Mouse (Mus musculus) brain, embryonic 14.5 days (tissue): ENCODE results near the gene Ccdc88c. TPM values are rescaled to one million over a fixed set of nuclear protein-coding genes. Genes with fewer than 3 reads are reported as not detected.
A peak's percentile ranks its signal among the peaks of the same experiment; 100 is the strongest.

Experiments used
- DNase-seq: peaks from one replicate; pipeline ENCODE4 v3.0.0-alpha.2; 2011; ENCODE audit warnings: low read depth
- CTCF ChIP-seq: fragments of 200-500 bp; IDR thresholded peaks from 2 replicates; pipeline ENCODE4 v1.5.1; 2012; ENCODE audit warnings: inconsistent platforms, mild to moderate bottlenecking, moderate library complexity, borderline replicate concordance; ENCODE audit not compliant: insufficient read depth, insufficient read length; ENCODE audit errors: extremely low read depth
- POLR2A ChIP-seq: fragments of 200-500 bp; IDR thresholded peaks from 2 replicates; pipeline ENCODE4 v1.6.1; 2012; ENCODE audit warnings: mild to moderate bottlenecking, inconsistent platforms, borderline replicate concordance; ENCODE audit not compliant: poor library complexity, insufficient read depth, insufficient read length, severe bottlenecking; ENCODE audit errors: extremely low read depth
- polyA plus RNA-seq: library from polyadenylated mRNA; depleted of rRNA; stranded (reverse); fragments of >200 nt; gene quantifications from 2 replicates; pipeline ENCODE4 v1.2.3, GENCODE M21; 2012

The Ccdc88c gene
- polyA plus RNA-seq, 1 experiment: 31.6 TPM

DNA sequence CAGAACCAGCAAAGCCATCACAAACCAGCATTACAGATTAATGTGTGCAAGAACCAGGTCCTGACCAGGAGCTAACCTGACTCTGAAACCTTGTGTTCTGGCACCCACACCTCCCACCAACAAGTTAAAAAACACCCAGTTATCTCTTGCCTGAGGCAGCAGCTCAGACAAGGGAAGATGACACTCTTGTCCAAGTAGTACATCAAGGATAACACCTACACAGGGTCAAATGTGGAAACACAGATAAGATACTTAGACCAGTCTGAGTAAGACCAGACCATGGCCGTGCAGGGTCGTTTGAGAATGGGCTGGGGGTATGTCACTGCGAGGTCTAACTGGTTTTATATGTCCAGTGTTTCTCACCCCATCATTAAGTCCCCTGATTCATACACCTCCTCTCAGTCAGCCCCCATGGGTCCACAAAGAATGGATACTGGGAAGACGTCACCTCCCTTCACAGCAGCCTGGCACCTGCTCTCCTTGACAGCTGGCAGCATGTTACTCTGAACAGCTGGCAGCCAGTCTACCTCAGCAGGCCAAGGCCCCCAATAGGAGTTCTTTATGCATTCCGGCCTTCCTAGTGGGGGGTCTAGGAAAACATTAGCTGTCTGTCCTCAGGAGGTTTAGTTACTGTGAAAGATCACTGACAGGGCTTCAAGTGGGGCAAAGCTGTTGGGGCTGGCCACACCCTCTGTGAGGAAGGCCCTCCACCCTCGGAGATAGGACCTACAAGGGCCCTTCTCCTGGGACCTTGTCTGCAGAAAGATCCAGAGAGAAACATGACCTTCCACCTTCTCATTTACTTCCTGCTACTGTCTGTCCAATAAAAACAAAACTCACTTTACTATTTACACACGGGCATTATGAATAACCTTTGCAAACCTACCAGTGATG lies 29.5 kb downstream of the Ccdc88c start:
- DNase-seq: no peak
- no peak for TF ChIP-seq CTCF
- no peak for TF ChIP-seq POLR2A

DNA sequence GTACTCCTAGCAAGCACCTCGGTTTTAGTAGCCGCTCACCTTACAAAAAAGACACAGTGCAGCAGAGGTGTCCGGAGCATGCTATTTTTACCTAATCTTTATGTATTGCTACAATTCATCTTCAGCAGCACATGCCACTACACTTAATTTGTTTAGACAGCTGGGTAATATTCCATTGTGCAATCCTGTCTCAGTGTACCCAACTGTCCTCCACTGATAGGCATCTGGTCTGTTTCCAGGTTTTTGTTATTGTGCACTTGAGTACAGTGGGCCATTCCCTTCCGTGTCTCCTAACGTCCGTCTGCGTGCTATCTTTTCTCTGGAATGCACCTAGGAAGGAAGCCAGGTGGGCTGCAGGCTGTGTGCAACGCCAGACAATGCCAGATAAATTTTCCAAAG lies 30.3 kb downstream of the Ccdc88c start:
- TF ChIP-seq CTCF (no peak), POLR2A (no peak)
- no peak for DNase-seq

DNA sequence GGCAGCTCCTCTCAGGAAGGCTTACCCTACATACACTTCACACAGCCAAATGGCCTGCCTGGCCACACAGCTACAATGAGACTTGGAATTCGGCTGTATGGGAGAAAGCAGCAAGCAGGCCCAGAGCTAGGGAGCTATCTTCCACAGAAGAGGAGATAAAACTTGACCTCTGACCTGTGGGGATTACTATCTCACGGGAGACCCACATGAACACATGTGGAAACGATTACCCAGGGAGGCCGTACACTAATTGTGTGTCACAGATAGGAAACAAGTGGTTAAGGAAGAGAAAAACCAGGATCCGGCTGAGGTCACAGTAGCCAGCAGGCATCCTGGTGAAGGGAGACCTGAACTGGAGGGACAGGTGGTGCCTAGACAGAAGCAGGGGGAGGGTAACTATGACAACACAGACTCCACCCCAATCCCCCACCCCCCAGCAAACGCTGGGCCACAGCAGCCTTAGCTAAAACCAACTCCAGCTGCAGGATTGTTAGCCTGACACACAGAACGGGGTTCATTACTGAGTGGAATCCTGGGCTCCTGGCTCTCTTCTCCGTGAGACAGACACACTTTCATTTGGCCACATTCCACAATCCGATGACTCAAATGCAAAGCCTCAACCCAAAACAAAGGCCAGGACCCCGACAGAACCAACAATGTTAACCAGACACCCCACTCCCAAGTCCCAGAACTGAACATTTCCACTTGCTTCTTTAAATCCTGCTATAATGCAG lies 30.9 kb downstream of the Ccdc88c start:
- no peak for TF ChIP-seq POLR2A
- TF ChIP-seq CTCF: no peak
- DNase-seq: no peak

DNA sequence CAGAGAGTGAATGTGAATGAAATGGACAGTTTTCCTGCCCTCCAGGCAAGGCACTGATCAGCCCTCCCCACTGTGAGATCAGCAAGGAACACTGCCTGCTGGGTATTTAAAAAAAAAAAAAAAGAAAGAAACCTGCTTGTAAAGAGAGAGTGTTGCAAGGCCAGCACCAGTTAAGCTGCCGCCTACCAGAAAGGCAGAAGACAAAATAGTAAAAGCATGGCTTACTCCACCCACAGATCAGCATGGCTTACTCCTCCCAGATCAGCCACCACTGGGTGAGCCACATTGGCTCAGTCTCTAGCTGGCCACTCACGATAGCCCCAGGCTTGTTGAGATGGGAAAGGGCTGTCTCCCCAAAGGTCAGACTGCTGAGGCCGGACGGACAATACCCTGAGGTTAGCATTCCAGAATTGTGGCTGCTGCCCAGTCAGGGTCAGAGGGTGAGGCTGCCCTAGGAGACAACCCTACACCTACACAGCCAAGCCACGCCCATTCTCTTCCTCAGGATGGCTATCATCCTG lies 32.4 kb downstream of the Ccdc88c start:
- no peak for TF ChIP-seq POLR2A
- no peak for TF ChIP-seq CTCF
- DNase-seq: no peak

DNA sequence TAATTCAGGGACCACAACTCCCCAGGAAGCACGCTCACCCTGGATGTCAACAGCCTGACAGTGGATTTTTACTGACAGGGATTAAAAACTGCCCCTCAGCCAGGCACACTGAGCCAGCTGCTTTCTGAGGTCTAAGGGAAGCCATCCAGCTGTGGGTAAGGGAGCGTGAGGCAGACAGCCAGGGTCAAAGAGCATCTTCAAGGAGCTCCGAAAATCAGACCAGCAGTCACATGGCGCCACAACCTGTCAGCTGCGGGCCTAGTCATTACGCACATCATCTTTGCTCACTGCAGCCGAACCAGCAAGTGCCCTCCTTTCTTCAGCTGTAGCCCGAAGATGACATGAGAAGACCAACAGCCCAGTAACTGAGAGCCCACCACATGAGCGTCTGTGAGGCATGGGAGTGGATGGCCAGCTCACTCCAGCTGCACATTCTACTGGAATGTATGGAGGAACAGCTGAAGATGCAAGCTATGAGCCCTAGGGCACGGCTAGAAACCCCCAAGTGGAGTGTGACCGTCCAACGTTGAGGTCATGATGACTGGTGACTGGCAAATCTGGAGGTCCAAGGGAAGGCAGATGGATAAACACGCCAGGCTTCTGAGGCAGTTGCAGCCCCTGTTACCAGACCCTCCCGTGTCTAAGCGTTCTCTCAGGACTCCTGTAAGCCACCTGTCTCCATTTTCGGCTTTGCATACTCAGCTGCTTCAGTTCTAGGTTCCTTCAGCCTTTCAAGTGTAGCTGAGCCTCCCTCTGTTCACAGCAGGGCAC lies 33.1 kb downstream of the Ccdc88c start:
- TF ChIP-seq POLR2A (no peak), CTCF (no peak)

DNA sequence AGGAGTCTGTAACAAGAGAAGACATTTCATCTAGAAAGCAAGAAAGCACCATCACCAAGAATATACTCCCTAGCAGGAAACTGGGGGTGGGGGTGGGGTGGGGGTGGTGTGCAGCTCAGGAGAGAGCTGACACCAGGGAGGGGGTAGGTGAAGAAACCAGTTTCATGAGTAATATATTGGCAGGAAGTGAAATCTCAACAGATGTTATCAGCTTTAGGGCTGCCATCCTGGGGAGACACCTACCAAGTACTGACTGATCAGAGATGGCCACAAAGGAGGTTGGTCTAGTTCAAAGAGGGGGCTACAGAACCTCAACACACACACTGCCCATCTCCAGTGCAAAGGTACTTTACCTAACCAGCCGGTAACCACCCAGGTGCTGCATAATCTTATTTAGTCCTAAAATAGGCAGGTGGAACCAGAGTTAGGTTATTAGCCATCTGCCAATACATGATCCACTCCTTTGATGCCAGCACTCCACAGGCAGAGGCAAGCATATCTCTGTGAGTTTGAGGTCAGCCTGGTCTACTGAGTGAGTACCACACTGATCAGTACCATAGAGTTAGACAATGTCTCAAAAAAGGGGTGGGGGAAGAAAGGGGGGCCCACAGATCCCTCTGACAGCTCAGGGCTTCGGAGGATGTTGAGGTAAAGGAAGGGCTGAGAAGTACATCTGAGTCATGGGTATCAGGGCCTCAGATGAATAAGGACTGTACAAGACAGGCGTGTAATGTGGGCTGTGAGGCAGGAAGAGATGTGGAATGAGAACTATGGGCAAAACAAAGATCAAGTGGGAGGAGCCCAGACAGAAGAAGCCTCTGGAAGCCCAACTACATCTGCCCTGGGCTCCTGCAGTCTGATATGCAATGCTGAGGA lies 34.5 kb downstream of the Ccdc88c start:
- DNase-seq: no peak
- no peak for TF ChIP-seq POLR2A
- TF ChIP-seq CTCF: no peak

More for the DNA sequence above, 33.1 kb downstream of the Ccdc88c start:
- peak; percentile 66 for DNase-seq

DNA sequence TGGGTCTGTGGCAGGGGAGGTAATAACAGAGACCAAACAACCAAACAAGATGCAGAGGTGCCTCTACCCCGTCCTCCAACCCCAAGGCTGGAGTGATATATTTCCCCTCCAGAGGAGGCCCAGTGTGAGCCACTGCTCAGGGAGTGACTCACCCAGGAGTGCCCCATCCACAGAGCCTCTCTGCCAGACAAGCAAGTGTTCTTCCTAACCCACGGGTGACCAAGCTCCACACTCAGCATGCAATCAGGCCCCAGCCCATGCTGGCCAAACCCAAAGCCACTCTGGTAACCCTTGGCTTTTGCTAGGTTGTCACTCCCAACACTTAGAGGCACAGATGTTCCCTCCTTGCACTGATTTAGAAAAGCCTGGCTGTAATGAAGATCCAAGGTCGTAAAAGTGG lies 35.7 kb downstream of the Ccdc88c start:
- TF ChIP-seq CTCF (no peak), POLR2A (no peak)
- no peak for DNase-seq

DNA sequence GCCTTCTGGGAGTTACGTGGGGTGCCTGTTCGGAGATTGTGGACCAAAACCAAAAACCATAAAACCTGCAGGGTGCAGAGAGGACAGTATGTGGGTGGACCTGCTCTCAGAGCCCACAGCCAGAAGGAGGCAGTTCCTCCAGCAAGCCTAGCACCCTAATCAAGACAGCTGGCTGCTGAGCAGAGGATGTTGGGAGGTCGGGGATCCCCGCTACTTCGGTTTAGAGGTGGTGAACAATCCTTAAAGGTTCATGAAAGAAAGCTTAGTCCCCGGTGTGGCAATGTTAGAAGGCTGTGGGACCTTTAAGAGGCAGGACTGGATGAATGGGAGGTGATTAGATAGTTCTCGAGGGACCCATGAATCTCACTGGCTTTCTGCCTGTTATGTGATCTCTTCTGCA lies 36.4 kb downstream of the Ccdc88c start:
- TF ChIP-seq POLR2A: no peak
- TF ChIP-seq CTCF: no peak
- DNase-seq: no peak

DNA sequence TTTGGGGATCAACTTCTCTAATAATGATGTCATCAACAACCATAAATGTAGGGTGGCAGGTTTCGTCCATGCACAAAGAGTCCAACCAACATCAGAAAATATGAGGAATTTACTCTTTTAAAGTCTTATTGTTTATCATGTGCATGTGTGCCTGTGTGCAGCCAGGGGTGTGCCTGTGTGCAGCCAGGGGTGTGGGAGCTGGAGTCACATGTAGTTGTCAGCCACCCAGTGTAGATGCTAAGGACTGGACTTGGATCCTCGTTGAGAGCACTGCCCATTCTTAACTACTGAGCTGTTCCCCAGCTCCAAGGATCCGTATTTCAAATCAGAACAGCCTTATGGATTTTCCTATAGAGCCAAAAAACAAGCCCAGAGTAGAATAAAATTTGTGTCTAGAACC lies 37.7 kb downstream of the Ccdc88c start:
- TF ChIP-seq CTCF (no peak), POLR2A (no peak)
- DNase-seq: no peak

DNA sequence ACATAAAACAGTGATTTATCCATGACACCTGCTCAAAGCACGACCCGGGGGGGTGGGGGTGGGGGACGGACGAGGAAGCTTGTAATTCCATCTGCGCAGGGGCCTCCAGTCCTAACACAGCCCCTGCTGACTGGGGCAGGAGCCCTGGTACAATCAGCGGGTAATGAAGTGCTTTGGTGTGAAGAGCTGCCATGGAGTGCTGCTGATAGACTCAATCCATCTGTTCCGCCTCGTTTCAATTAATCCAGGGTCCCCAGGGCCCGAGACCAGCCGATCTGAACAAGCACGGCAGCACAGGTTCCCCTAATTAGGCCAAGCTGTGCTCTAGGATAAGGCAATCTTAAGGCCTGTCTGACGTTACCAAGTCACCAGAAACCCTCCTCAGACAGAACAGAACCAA lies 38.6 kb downstream of the Ccdc88c start:
- TF ChIP-seq POLR2A: no peak
- no peak for TF ChIP-seq CTCF
- DNase-seq: peak; percentile 94

DNA sequence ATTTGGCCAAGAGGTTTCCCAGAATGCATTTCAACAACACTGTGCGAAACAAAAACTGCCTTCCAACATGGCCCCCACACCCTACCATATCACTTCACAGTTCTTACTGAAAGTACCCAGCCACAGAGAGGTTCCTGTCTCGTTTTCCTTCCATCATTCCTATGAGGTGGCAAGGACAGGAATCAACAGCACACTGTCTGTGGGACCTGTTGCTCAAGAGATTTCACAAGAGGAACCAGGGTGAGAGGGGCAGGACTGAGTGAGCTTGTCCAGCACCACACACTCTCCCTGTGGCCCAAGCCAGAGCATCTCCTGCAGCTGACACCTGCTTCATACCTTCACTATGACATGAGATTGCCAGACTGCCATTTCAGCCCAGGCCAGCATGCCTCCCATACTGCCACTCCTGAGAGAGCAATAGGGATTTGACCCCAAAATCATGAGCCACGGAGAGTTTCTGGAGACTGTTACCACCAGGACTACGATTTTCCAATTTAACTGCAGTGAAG lies 39.0 kb downstream of the Ccdc88c start:
- no peak for TF ChIP-seq CTCF
- no peak for TF ChIP-seq POLR2A
- DNase-seq: no peak
